Mouse (Mus musculus) kidney, adult 2 months (tissue): ENCODE data around the gene Rnf111. TPM values are rescaled to one million over a fixed set of nuclear protein-coding genes. Genes with fewer than 3 reads are reported as not detected.

Experiments used
- DNase-seq: peaks from one replicate; pipeline ENCODE4 v3.0.0; 2021
- H3K27ac ChIP-seq: fragments of 200-500 bp; 2 replicates; pipeline ENCODE4 v1.5.1; 2012; ENCODE audit warnings: low read depth, low read length, control low read depth, inconsistent platforms; ENCODE audit not compliant: insufficient read depth
- H3K27me3 ChIP-seq: fragments of 200-500 bp; replicated peaks from 2 replicates; pipeline ENCODE4 v1.6.1; 2012; ENCODE audit warnings: mild to moderate bottlenecking, moderate library complexity, low read length, inconsistent platforms; ENCODE audit not compliant: control insufficient read depth, insufficient read depth
- H3K36me3 ChIP-seq: fragments of 200-500 bp; 2 replicates; pipeline ENCODE4 v1.6.1; 2012; ENCODE audit warnings: mild to moderate bottlenecking, moderate library complexity, low read length, inconsistent platforms; ENCODE audit not compliant: control insufficient read depth, insufficient read depth
- H3K4me1 ChIP-seq: fragments of 200-500 bp; 2 replicates; pipeline ENCODE4 v1.6.1; 2011; ENCODE audit warnings: low read length; ENCODE audit not compliant: control insufficient read depth, insufficient read depth
- H3K4me3 ChIP-seq: fragments of 200-500 bp; 2 replicates; pipeline ENCODE4 v1.5.1; 2011; ENCODE audit warnings: mild to moderate bottlenecking, low read depth, low read length, control low read depth; ENCODE audit not compliant: insufficient read depth
- CTCF ChIP-seq: fragments of 200-500 bp; conservative IDR thresholded peaks from 2 replicates; pipeline ENCODE4 v1.5.1; 2011; ENCODE audit warnings: low read depth, mild to moderate bottlenecking, control low read depth, low read length, moderate library complexity, mixed read lengths; ENCODE audit not compliant: insufficient read depth, insufficient read length
- POLR2A ChIP-seq: fragments of 200-500 bp; IDR thresholded peaks from one replicate; pipeline ENCODE4 v1.6.1; 2011; ENCODE audit warnings: low read depth, low read length, control low read depth
- WGBS: fragments of 180-500 bp; shearing (Covaris S2); methylation state at CpG from one replicate; pipeline ENCODE4 v1.1.7; 2018; 5-methylcytosine and 5-hydroxymethylcytosine counted together
- polyA plus RNA-seq: library from polyadenylated mRNA; depleted of rRNA; stranded (reverse); fragments of >200 nt; gene quantifications from 2 replicates; pipeline ENCODE4 v1.2.3, GENCODE M21; 2012

The Rnf111 gene
- polyA plus RNA-seq, 1 experiment = 30.6 TPM

GRCm38 (mm10) chr9:70439959-70440358, 63.6 kb downstream of the Rnf111 start:
- peak; percentile 49 for DNase-seq
- WGBS = 73% methylated on average over 4 of the region's 4 CpGs
- H3K27ac ChIP-seq = no peak overlapping the region
- no peaks in the 10 kb centered on the region for H3K27me3 ChIP-seq
- peaks cover 6% of the 10 kb centered on the region for H3K36me3 ChIP-seq
- H3K4me3 ChIP-seq = no peak overlapping the region
- TF ChIP-seq POLR2A (no peak), CTCF (no peak)
- no peaks in the 10 kb centered on the region for H3K4me1 ChIP-seq

- Histone ChIP-seq H3K4me1 (0 out of 2 replicates have a peak, but pooled peaks cover 2% of the 10 kb centered on the region), H3K27ac (no peak overlapping the region), H3K27me3 (no peaks in the 10 kb centered on the region), H3K4me3 (no peak overlapping the region), H3K36me3 (peaks cover 6% of the 10 kb centered on the region)
- TF ChIP-seq CTCF = no peak
- TF ChIP-seq POLR2A = no peak
- 91% methylated on average over 2 of the region's 2 CpGs for WGBS
- no peak for DNase-seq
These were observed 80.9 kb downstream of the Rnf111 start for GRCm38 (mm10) chr9:70422661-70423060.

- H3K4me1 ChIP-seq = 0 out of 2 replicates have a peak, but pooled peaks cover 2% of the 10 kb centered on the region
- DNase-seq = peak; percentile 94
- WGBS = 3% methylated on average over 45 of the region's 45 CpGs
- H3K4me3 ChIP-seq = peak within 1 kb of the TSS; percentile 36
- H3K27ac ChIP-seq = no peak within 1 kb of the TSS
- H3K27me3 ChIP-seq = no peaks in the 10 kb centered on the region
- TF ChIP-seq POLR2A (no peak), CTCF (no peak)
- H3K36me3 ChIP-seq = peaks cover 6% of the 10 kb centered on the region
These were observed 82.1 kb downstream of the Rnf111 start, which contains the start of gene Ccnb2 for GRCm38 (mm10) chr9:70421257-70422056. Gene Ccnb2 (minus strand): TSS chr9:70421547.

- no peaks in the 10 kb centered on the region for H3K27me3 ChIP-seq
- no peak overlapping the region for H3K27ac ChIP-seq
- DNase-seq = no peak
- no peak overlapping the region for H3K4me3 ChIP-seq
- TF ChIP-seq CTCF (peak; percentile 55), POLR2A (no peak)
- H3K36me3 ChIP-seq = no peaks in the 10 kb centered on the region
- whole genome bisulfite sequencing = 71% methylated on average over 3 of the region's 3 CpGs
- H3K4me1 ChIP-seq = 0 out of 2 replicates have a peak, but pooled peaks cover 2% of the 10 kb centered on the region
These were observed 87.1 kb downstream of the Rnf111 start for GRCm38 (mm10) chr9:70416412-70416811.

DNA sequence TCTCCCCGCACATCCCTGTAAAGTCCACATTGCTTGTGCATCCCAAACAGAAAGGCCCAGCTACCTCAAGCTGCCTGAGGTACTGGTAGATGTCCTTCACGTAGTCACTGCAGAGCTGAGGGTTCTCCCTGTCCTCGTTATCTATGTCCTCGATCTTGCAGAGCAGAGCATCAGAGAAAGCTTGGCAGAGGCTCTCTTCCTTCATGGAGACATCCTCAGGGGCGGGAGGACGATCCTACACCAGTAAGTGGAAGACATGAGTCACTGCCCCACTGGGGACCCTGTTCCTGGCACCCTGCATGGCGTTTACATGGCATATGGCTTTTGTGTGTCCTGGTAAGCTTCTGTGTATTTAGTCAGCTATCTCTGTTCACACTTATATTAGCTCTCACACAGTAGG, 90.5 kb downstream of the Rnf111 start:
- Histone ChIP-seq H3K4me3 (no peak overlapping the region), H3K36me3 (no peaks in the 10 kb centered on the region), H3K27me3 (no peaks in the 10 kb centered on the region), H3K27ac (no peak overlapping the region), H3K4me1 (0 out of 2 replicates have a peak, but pooled peaks cover 2% of the 10 kb centered on the region)
- TF ChIP-seq CTCF = no peak
- no peak for TF ChIP-seq POLR2A
- DNase-seq = no peak
- 80% methylated on average over 7 of the region's 7 CpGs for WGBS

DNA sequence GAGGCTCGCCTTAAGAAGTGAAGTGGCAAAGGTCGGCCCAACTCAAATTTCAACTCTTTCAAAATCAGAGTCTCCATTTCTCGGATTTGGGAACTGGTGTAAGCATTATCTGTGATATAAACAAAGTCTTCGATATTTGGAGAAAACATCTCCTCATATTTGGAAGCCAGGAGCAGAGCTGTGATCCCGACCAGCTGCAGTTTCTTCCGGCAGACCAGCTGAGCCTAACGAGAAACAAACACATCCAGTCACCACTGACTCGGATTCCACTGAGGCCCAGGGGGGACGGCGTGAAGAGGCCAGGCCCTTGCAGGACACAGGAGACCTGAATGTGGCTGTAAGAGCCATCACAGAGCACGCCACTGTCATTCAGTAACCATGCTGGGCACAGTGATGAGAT, 92.9 kb downstream of the Rnf111 start:
- Histone ChIP-seq H3K4me1 (0 out of 2 replicates have a peak, but pooled peaks cover 2% of the 10 kb centered on the region), H3K36me3 (no peaks in the 10 kb centered on the region), H3K4me3 (no peak overlapping the region), H3K27ac (no peak overlapping the region), H3K27me3 (no peaks in the 10 kb centered on the region)
- DNase-seq = no peak
- TF ChIP-seq POLR2A = no peak
- TF ChIP-seq CTCF = no peak
- 70% methylated on average over 11 of the region's 11 CpGs for WGBS

DNA sequence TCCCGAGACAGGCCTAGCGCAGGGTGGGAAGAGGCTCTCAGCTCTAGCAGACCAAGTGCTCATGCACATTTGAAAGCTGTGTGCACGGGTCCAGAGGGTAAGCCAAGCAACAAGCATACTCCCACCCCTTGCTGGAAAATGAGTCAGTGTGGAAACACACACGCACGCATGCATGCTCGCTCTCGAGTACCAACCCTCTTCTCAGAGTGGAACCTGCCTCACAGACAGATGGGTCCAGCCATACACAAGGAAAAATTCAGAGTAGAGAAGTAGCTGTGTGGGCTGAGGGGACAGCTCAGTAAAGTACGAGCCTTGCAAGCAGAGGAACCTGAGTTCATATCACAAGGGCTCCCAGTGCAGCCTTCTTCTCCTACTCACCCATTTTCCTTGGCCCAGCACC, 93.8 kb downstream of the Rnf111 start:
- H3K4me3 ChIP-seq = no peak overlapping the region
- H3K36me3 ChIP-seq = no peaks in the 10 kb centered on the region
- H3K4me1 ChIP-seq = no peaks in the 10 kb centered on the region
- no peak for DNase-seq
- no peak for TF ChIP-seq CTCF
- no peaks in the 10 kb centered on the region for H3K27me3 ChIP-seq
- H3K27ac ChIP-seq = no peak overlapping the region
- 96% methylated on average over 8 of the region's 8 CpGs for WGBS
